ENCODE assay signal across 11 mouse cellular contexts in the genomic region with DNA sequence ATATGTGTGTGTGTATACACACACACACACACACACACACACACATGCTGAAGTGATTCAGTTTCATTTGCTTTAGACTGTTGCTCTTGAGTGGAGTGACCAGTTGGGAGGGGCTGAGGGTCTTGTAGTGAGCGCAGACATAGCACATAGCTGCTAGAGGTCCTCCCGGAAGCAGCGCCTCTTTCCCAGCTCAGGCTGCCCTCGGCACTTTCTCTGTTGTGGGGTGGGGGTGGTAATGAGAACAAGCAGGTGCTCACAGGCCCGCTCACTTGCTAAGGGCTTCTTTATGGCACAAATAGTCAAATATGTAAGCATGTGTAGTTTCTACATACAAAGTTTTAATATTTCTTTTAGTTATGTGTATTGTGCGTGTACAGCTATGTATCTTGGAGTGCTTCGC.
DNase-seq lines count a peak whose midpoint lies in the region; ATAC-seq and TF ChIP-seq lines count a peak whose summit lies in the region.
"Had no signal": no experiment of that assay in that cellular context is flagged by ENCODE, and none has a peak within 500 bp of the region (broad histone marks: within the 10 kb centered on the region; RNA-seq: fewer than 3 reads in every experiment).

No protein-coding gene starts in this region.

- H3K4me1 ChIP-seq in intestine, embryonic 15.5 days (replicated peaks), result peaks cover 12% of the 10 kb centered on the region
- H3K4me1 ChIP-seq in intestine, postnatal 0 days (replicated peaks; ENCODE audit: control insufficient read depth, insufficient read depth, low read length), result peaks cover 2% of the 10 kb centered on the region; the same call in 1 of the 2 replicates

- H3K4me2 ChIP-seq in intestine, embryonic 15.5 days (replicated peaks), result no peak overlapping the region
- no peak overlapping the region for H3K4me2 ChIP-seq in intestine, postnatal 0 days (replicated peaks; ENCODE audit: low read depth)

- no peak overlapping the region for H3K27ac ChIP-seq in intestine, embryonic 15.5 days
- no peak overlapping the region for H3K27ac ChIP-seq in intestine, postnatal 0 days (ENCODE audit: low read depth, low read length)

- DNase-seq in cerebellum, adult 11-12 months, result peak; percentile 2
- no peak for DNase-seq in cerebellum, postnatal 36 days
- peak; percentile 60 for DNase-seq in liver
- DNase-seq in thymus, postnatal 0 days (ENCODE audit: low spot score), result peak; percentile 81
- no peak for DNase-seq in gastrocnemius, postnatal 10 days
- DNase-seq in spleen, postnatal 4 days (ENCODE audit: low spot score in 2 of 2), result no peak
- DNase-seq: cerebellum, adult 2 months; kidney, adult 11 months; right cerebral cortex, postnatal 14 days had no signal

- 64% methylated on average over 7 of the region's 7 CpGs for WGBS in intestine, embryonic 15.5 days
- WGBS in intestine, postnatal 0 days, result 67% methylated on average over 7 of the region's 7 CpGs

- no peak overlapping the region for H3K9ac ChIP-seq in intestine, embryonic 15.5 days
- H3K9ac ChIP-seq in intestine, postnatal 0 days (ENCODE audit: low read depth, low read length), result no peak overlapping the region

- no peak for TF ChIP-seq CTCF in intestine, postnatal 0 days (IDR thresholded peaks at IDR 0.05; ENCODE audit: low read depth)

- H3K27me3 ChIP-seq in intestine, embryonic 15.5 days (replicated peaks), result no peaks in the 10 kb centered on the region
- no peaks in the 10 kb centered on the region for H3K27me3 ChIP-seq in intestine, postnatal 0 days (replicated peaks; ENCODE audit: control insufficient read depth, insufficient read depth, low read length)

- H3K36me3 ChIP-seq in intestine, embryonic 15.5 days, result no peaks in the 10 kb centered on the region
- H3K36me3 ChIP-seq in intestine, postnatal 0 days (ENCODE audit: control insufficient read depth, insufficient read depth), result peaks cover 3% of the 10 kb centered on the region; the same call in 1 of the 2 replicates

- no peaks in the 10 kb centered on the region for H3K9me3 ChIP-seq in intestine, embryonic 15.5 days
- no peaks in the 10 kb centered on the region for H3K9me3 ChIP-seq in intestine, postnatal 0 days (ENCODE audit: control insufficient read depth)

- H3K4me3 ChIP-seq in intestine, embryonic 15.5 days (replicated peaks), result no peak overlapping the region
- H3K4me3 ChIP-seq in intestine, postnatal 0 days (ENCODE audit: low read depth, low read length), result no peak overlapping the region

- peak; percentile 55 for ATAC-seq in intestine, embryonic 15.5 days
- ATAC-seq in intestine, postnatal 0 days, result no peak

Comparison
In these comparisons a context has a peak if more than half of its experiments do, and no peak if none do; other contexts are left out.
1. DNase-seq: peak in cerebellum, adult 11-12 months (single experiment), liver (single experiment) and thymus, postnatal 0 days (single experiment); none in cerebellum, postnatal 36 days (0 of 2), gastrocnemius, postnatal 10 days (single experiment) and spleen, postnatal 4 days (0 of 2).